Mouse (Mus musculus) intestine, embryonic 14.5 days (tissue): ENCODE measurements at regions not wholly inside any gene's neighbourhood (a gene's known extent, or its start where the extent isn't known, plus 50 kb on each side); places are given as distances from the start of the nearest gene placed in this dataset.
A peak's percentile ranks its signal among the peaks of the same experiment; 100 is the strongest.

Experiments used
- ATAC-seq: fragments of 200-750 bp; cut with Nextera tagmentation; replicated peaks from 2 replicates; pipeline ENCODE4 v1.8.0; 2017; ENCODE audit warnings: low read depth, moderate number of reproducible peaks, moderate TSS enrichment, moderate library complexity; ENCODE audit not compliant: low FRiP score, low TSS enrichment
- DNase-seq: peaks from one replicate; pipeline ENCODE4 v3.0.0-alpha.2; 2018; ENCODE audit warnings: low spot score
- H3K27ac ChIP-seq: fragments of 300-500 bp; sonication (generic); 2 replicates; pipeline ENCODE4 v1.5.1; 2014; ENCODE audit warnings: low read depth, mild to moderate bottlenecking, control low read depth
- H3K27me3 ChIP-seq: fragments of 300-500 bp; sonication (generic); replicated peaks from 2 replicates; pipeline ENCODE4 v1.6.1; 2014; ENCODE audit warnings: low read length, control low read depth; ENCODE audit not compliant: control insufficient read depth, insufficient read depth
- H3K36me3 ChIP-seq: fragments of 300-500 bp; sonication (generic); 2 replicates; pipeline ENCODE4 v1.6.1; 2014; ENCODE audit warnings: low read length, control low read depth; ENCODE audit not compliant: control insufficient read depth, insufficient read depth
- H3K4me1 ChIP-seq: fragments of 300-500 bp; sonication (generic); replicated peaks from 2 replicates; pipeline ENCODE4 v1.6.1; 2014; ENCODE audit warnings: low read length, control low read depth, mixed read lengths; ENCODE audit not compliant: control insufficient read depth, insufficient read depth
- H3K4me2 ChIP-seq: fragments of 300-500 bp; sonication (generic); 2 replicates; pipeline ENCODE4 v1.6.1; 2014; ENCODE audit warnings: low read length
- H3K4me3 ChIP-seq: fragments of 300-500 bp; sonication (generic); 2 replicates; pipeline ENCODE4 v1.5.1; 2014; ENCODE audit warnings: low read depth, low read length, control low read depth, mixed read lengths
- H3K9ac ChIP-seq: fragments of 300-500 bp; sonication (generic); 2 replicates; pipeline ENCODE4 v1.6.1; 2014; ENCODE audit warnings: mild to moderate bottlenecking, low read length
- H3K9me3 ChIP-seq: fragments of 300-500 bp; sonication (generic); 2 replicates; pipeline ENCODE4 v1.6.1; 2016; ENCODE audit warnings: low read length, control low read depth; ENCODE audit not compliant: control insufficient read depth
- WGBS: fragments of 180-500 bp; shearing (Covaris S2); extraction: QIAGEN DNeasy Blood & Tissue Kit; methylation state at CpG from one replicate; pipeline ENCODE4 v1.1.7; 2014; 5-methylcytosine and 5-hydroxymethylcytosine counted together

DNA sequence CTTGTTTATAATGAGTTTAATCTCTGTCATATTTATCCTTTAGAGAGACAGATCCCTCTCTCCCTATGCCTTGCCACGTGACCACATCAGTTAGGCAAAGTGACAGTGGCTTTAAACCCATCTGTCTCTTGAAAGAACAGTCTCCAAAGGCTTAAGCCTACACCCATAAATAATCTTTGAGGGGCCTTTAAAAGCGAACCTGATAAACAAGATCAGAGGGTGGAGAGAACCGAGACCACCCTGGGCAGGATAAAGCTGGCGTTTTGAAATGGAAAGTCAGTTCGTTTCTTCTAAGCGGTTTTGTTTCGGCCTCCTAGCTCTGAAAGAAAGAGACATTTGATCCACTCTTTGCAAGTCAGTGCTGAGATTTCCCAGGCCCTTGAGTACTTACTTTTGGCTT, 149.5 kb downstream of the Ackr3 start:
- 9% methylated on average over 7 of the region's 7 CpGs for WGBS
- peak overlapping the region; percentile 0; the same call in 1 of the 2 replicates for H3K27ac ChIP-seq
- H3K36me3 ChIP-seq = no peaks in the 10 kb centered on the region
- ATAC-seq = no peak
- no peaks in the 10 kb centered on the region for H3K9me3 ChIP-seq
- no peak overlapping the region for H3K4me3 ChIP-seq
- H3K4me1 ChIP-seq = peaks cover 26% of the 10 kb centered on the region
- no peak for DNase-seq
- H3K4me2 ChIP-seq = no peak overlapping the region
- no peaks in the 10 kb centered on the region for H3K27me3 ChIP-seq
- no peak overlapping the region for H3K9ac ChIP-seq

DNA sequence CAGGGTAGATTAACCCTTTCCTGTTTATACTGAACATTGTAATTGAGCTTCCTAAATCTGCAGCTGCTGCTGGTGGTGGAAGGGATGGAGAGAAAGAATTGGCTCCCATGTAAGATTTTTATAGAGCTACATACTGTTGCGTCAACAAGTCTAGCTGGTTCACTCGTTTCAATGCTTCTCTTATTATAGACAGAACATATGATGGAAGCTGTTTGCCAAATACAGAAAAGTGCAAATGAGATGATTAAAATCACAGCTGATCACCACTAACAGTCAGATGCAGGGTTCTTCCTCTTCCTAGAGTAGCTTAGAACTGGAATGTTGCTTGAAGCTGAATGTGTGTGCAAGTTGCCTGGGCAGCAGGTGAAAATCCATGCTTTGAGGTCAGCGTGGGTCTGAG, 152.8 kb downstream of the Ackr3 start:
- H3K27ac ChIP-seq = no peak overlapping the region
- no peak overlapping the region for H3K4me3 ChIP-seq
- no peaks in the 10 kb centered on the region for H3K9me3 ChIP-seq
- H3K4me1 ChIP-seq = peaks cover 26% of the 10 kb centered on the region
- 81% methylated on average over 3 of the region's 3 CpGs for WGBS
- H3K9ac ChIP-seq = no peak overlapping the region
- no peaks in the 10 kb centered on the region for H3K36me3 ChIP-seq
- ATAC-seq = no peak
- H3K4me2 ChIP-seq = no peak overlapping the region
- H3K27me3 ChIP-seq = no peaks in the 10 kb centered on the region
- DNase-seq = no peak

DNA sequence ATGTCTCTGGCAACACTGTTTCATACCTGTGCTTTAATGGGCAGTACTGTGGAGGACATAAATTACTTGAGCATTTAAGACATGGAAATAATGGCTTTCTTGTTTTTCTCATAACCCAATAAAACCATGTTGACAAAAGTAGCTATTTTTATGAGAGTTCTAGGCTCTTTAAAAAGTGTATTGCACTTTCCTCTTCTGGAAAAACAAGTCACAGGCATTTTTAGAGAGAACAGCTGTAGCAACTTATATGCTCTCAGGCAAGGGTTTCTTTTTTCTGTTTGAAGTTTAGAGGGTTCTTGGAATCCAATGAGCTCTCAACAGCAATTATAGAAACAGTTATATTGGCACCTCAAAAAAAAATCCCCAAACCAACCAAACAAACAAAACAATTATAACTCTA, 153.6 kb downstream of the Ackr3 start:
- DNase-seq = no peak

DNA sequence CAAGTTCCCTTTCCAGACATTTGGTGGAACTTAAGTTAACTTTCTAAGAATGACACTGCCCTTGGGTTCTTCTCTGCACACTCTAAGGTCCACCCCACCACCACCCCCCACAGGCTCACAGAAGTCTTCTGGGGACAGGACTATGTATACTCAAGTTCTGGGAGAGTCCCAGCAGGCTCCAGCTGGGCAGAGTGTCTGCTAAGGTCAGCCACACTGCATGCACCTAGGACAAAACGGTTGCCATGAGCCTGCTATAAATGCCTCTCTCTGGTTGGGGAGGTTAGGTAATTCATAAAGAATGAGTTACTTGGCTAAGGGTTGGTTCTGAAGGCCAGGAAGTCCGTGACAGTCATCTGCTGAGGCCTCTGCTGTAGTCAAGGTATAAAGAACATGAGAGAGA, 155.2 kb downstream of the Ackr3 start:
- Histone ChIP-seq H3K9me3 (no peaks in the 10 kb centered on the region), H3K27me3 (no peaks in the 10 kb centered on the region), H3K27ac (no peak overlapping the region), H3K4me2 (no peak overlapping the region), H3K9ac (no peak overlapping the region), H3K4me3 (no peak overlapping the region), H3K4me1 (peaks cover 6% of the 10 kb centered on the region; the same call in 1 of the 2 replicates), H3K36me3 (no peaks in the 10 kb centered on the region)
- DNase-seq (no peak), ATAC-seq (no peak)
- WGBS = 67% methylated on average over 2 of the region's 2 CpGs

More for the DNA sequence above, 153.6 kb downstream of the Ackr3 start:
- no peak overlapping the region for H3K4me2 ChIP-seq
- peaks cover 19% of the 10 kb centered on the region for H3K4me1 ChIP-seq
- no peaks in the 10 kb centered on the region for H3K9me3 ChIP-seq
- no peaks in the 10 kb centered on the region for H3K36me3 ChIP-seq
- no peak overlapping the region for H3K4me3 ChIP-seq
- no peak for ATAC-seq
- no peak overlapping the region for H3K27ac ChIP-seq
- H3K27me3 ChIP-seq = no peaks in the 10 kb centered on the region
- H3K9ac ChIP-seq = no peak overlapping the region

DNA sequence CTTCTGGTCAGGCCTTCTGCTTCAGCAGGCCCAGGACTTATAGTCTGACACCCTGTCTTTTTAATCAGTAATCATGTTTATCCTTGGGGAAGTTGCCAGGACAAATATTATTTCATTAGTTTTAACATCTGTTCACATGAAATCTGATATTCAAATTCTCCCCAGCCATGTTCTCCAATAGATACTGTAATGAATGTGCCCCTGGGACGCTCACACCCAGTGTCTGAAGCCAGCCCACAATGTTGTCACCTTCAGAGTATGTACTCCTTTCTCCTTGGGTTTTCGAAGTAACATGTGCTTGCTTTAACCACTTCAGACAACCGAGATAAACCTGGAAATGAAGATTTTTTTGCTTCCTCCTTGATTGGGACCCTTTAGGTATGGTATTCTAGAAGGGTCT, 156.3 kb downstream of the Ackr3 start:
- no peak overlapping the region for H3K27ac ChIP-seq
- no peak overlapping the region for H3K9ac ChIP-seq
- H3K4me1 ChIP-seq = 0 out of 2 replicates have a peak, but pooled peaks cover 2% of the 10 kb centered on the region
- no peak overlapping the region for H3K4me2 ChIP-seq
- DNase-seq = no peak
- H3K36me3 ChIP-seq = no peaks in the 10 kb centered on the region
- WGBS = 83% methylated on average over 3 of the region's 3 CpGs
- no peak overlapping the region for H3K4me3 ChIP-seq
- H3K27me3 ChIP-seq = no peaks in the 10 kb centered on the region
- ATAC-seq = no peak
- H3K9me3 ChIP-seq = no peaks in the 10 kb centered on the region

DNA sequence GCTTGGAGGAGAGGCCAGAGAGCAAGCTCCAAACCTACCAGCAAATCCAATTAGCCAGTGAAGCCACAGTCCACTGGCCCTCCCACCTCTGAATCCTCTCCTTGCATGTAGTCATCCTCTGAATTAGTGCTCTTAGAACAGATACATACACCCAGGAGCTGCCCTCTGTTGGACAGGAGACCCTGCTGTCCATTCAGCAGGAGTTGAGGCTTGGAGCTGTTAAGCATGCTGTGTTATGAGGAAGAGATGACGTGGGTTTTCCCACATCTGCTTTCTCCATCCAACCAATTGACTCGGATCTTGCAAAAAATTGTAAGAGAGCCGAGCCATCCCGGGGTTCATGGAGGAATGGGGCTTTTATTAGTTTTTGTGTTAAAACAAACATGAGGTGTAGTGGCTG, 160.7 kb downstream of the Ackr3 start:
- Histone ChIP-seq H3K9me3 (no peaks in the 10 kb centered on the region), H3K36me3 (no peaks in the 10 kb centered on the region), H3K27me3 (no peaks in the 10 kb centered on the region), H3K4me1 (no peaks in the 10 kb centered on the region), H3K9ac (no peak overlapping the region), H3K4me3 (no peak overlapping the region), H3K27ac (no peak overlapping the region), H3K4me2 (no peak overlapping the region)
- WGBS = 74% methylated on average over 4 of the region's 4 CpGs
- ATAC-seq (no peak), DNase-seq (no peak)

DNA sequence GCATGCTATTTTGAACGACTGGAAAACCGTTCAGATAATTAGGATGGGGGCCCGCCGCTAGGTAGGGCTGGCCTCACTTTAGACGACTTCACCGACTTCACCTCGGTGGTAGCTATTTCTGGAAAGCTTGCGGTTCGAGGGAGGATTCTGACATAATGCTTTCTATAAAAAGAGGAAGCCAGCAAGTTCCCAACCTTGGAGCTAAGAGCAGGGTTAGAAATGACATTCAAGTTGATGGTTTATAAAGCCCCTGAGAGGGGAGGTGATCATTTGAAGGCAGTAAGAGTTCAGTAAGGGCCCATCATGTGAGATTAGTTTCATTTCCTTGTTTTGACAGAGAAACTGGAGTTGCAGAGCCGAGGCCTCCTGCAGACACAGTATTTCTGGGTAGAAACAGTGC, 164.8 kb downstream of the Ackr3 start:
- Histone ChIP-seq H3K9me3 (no peaks in the 10 kb centered on the region), H3K4me3 (no peak overlapping the region), H3K9ac (no peak overlapping the region), H3K4me1 (no peaks in the 10 kb centered on the region), H3K27ac (no peak overlapping the region), H3K27me3 (no peaks in the 10 kb centered on the region), H3K4me2 (no peak overlapping the region), H3K36me3 (no peaks in the 10 kb centered on the region)
- DNase-seq = no peak
- WGBS = 77% methylated on average over 10 of the region's 10 CpGs
- ATAC-seq = no peak

DNA sequence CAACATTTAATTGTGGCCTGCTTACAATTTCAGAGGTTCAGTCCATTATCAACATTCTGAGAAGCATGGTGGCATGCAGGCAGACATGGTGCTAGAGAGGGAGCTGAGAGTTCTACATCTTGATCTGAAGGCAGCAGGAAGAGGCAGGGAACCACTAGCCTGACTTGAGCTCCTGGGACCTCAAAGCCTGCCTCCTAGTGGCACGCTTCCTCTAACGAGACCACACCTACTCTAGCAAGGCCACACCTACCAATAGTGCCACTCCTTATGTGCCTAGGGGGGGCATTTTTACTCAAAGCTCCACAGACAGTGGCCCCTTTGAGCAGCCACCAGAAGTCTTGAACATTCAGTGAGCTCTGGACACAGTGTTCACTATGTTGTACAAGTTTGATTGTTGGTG, 165.5 kb downstream of the Ackr3 start:
- H3K4me2 ChIP-seq = no peak overlapping the region
- no peak overlapping the region for H3K4me3 ChIP-seq
- no peak for ATAC-seq
- DNase-seq = no peak
- no peaks in the 10 kb centered on the region for H3K4me1 ChIP-seq
- H3K27me3 ChIP-seq = no peaks in the 10 kb centered on the region
- 82% methylated on average over 2 of the region's 2 CpGs for WGBS
- H3K9ac ChIP-seq = no peak overlapping the region
- H3K36me3 ChIP-seq = no peaks in the 10 kb centered on the region
- H3K9me3 ChIP-seq = no peaks in the 10 kb centered on the region
- H3K27ac ChIP-seq = no peak overlapping the region

DNA sequence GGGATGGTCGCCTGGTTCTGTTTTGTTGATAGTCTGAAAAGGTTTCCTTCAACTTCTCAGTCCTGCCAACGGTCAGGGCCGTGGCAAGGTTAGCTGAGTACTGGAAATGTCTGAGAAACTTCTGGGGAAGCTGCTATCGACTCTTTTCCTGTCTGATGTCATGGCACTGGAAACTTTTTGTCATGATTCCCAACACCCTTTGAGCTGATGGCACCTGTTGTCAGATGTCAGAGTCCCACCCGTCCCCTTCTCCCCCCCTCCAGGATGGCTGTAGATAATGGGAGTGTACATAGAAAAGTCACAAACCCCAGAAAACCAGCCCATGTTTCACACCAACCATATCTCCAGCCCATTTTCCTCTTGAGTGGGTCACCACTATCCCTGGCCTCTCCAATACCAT, 167.0 kb downstream of the Ackr3 start:
- no peak for ATAC-seq
- Histone ChIP-seq H3K4me1 (no peaks in the 10 kb centered on the region), H3K27me3 (no peaks in the 10 kb centered on the region), H3K9me3 (no peaks in the 10 kb centered on the region), H3K4me2 (no peak overlapping the region), H3K4me3 (no peak overlapping the region), H3K36me3 (no peaks in the 10 kb centered on the region), H3K9ac (no peak overlapping the region), H3K27ac (no peak overlapping the region)
- no peak for DNase-seq
- WGBS = 63% methylated on average over 5 of the region's 5 CpGs
